In the genomic region with DNA sequence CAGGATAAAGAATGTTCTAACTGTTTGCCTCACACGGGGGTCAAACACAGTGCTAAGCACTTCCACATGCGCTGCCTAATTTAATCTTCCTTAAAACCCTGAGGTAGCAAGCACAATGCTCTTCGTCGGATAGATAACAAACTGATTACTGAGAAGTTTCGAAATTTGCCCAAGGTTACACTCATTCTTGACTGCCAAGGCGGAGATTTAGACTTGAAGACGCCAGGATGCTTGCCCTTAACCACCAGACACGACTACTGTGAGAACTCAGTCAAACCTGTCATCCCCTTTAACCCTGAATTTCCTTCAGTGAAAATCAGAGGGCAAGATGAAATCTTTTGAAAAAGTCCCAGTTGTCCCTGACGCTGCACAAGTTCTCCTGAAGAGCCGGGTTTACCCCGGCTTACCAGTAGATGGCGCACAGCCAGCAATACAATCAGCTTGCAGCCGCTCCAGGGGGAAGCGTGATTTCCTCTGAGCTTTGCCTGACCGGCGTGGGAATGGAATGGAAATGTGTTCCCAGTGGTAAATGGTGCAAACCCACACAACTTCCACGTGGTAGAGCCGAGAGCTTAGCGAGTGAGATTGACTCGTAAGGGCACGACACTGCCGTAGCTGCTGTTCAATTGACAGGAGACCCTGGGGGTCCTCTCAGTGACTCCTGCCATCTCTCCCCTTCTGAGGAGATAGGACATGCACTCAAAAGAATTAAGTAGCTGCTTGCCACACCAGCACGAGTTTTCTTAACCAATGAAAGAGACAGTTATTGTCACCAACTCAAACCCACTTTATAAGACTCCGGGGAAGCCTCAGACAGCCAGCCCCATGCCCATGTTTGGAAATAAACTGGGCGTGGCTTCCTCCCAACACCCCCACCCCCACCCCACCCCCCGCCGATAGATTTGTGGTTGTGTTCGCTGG, we compare ENCODE assay signal across 8 mouse cellular contexts. TPM values are rescaled to one million over a fixed set of nuclear protein-coding genes. Genes with fewer than 3 reads are reported as not detected.
DNase-seq lines count a peak whose midpoint lies in the region; ATAC-seq lines count a peak whose summit lies in the region.

No protein-coding gene starts in this region.

- 10% methylated on average over 28 of the region's 28 CpGs for WGBS in intestine, embryonic 14.5 days

- H3K4me3 ChIP-seq in intestine, embryonic 14.5 days (ENCODE audit: low read depth, low read length), result peak overlapping the region; percentile 27

- no peaks in the 10 kb centered on the region for H3K9me3 ChIP-seq in intestine, embryonic 14.5 days (ENCODE audit: control insufficient read depth, low read length)

- H3K27me3 ChIP-seq in intestine, embryonic 14.5 days (replicated peaks; ENCODE audit: control insufficient read depth, insufficient read depth, low read length), result 0 out of 2 replicates have a peak, but pooled peaks cover 2% of the 10 kb centered on the region

- H3K27ac ChIP-seq in intestine, embryonic 14.5 days (ENCODE audit: low read depth), result peak overlapping the region; percentile 40; the same call in 1 of the 2 replicates

- peak overlapping the region; percentile 66 for H3K4me2 ChIP-seq in intestine, embryonic 14.5 days (ENCODE audit: low read length)

- peak; percentile 75 to 78 for DNase-seq in adrenal gland, adult 18-20 months (ENCODE audit: low spot score in 2 of 2)
- peak; percentile 94 for DNase-seq in embryo, embryonic 10.5 days (ENCODE audit: low spot score)
- DNase-seq in gastrocnemius, postnatal 25 days, result peak; percentile 69
- peak; percentile 88 for DNase-seq in intestine, embryonic 14.5 days (ENCODE audit: low spot score)
- peak; percentile 75 to 91 for DNase-seq in left cerebral cortex, postnatal 10 days (ENCODE audit: extremely low spot score in 1 of 2, low spot score in 2 of 2)
- DNase-seq in right cerebral cortex, postnatal 25 days, result peak; percentile 80
- DNase-seq in urinary bladder, postnatal 36 days (ENCODE audit: low spot score in 2 of 2), result peak; percentile 66 to 85

- intact Hi-C loops in left cerebral cortex, postnatal 10 days (cut with DNase I), result loop anchor here (2.0 kb wide), 1 partner anchor 196 kb away; no protein-coding TSS in a partner anchor

- ATAC-seq in intestine, embryonic 14.5 days (replicated peaks; ENCODE audit: low FRiP score, low TSS enrichment, low read depth), result peak; percentile 57
- peak; percentile 66 for ATAC-seq in megakaryocyte-erythroid progenitor cell, adult 5-6 weeks (replicated peaks; ENCODE audit: low FRiP score, low TSS enrichment, poor library complexity, severe bottlenecking)

- no peak overlapping the region for H3K9ac ChIP-seq in intestine, embryonic 14.5 days (ENCODE audit: low read length)

- no peaks in the 10 kb centered on the region for H3K36me3 ChIP-seq in intestine, embryonic 14.5 days (ENCODE audit: control insufficient read depth, insufficient read depth, low read length)

- H3K4me1 ChIP-seq in intestine, embryonic 14.5 days (replicated peaks; ENCODE audit: control insufficient read depth, insufficient read depth, low read length), result peaks cover 15% of the 10 kb centered on the region; the same call in 1 of the 2 replicates

RNA-seq across cellular contexts. Expression of a gene that starts 38.3 kb away (rescaled TPM):
- 10 to 100 TPM; 29.2 to 88.9 TPM for total RNA-seq in adrenal gland, adult 18-20 months (2021)
- 1 to 10 TPM; 2.7 to 3.3 TPM for total RNA-seq in gastrocnemius, postnatal 25 days (2021)
- polyA plus RNA-seq in intestine, embryonic 14.5 days (2014; fragmentation: Nextera tagmentation; extraction: Ambion mirVana), result 58.1 and 60.4 TPM in 2 replicates
- total RNA-seq in left cerebral cortex, postnatal 10 days (2021), result 100 to 1,000 TPM; 186 to 212 TPM
- total RNA-seq in megakaryocyte-erythroid progenitor cell, adult 5-6 weeks (2014; fragmentation: Nextera tagmentation), result 9.3 and 12.1 TPM in 2 replicates
- 4.9 and 6.1 TPM in 2 replicates for total RNA-seq in megakaryocyte-erythroid progenitor cell, adult 5-6 weeks (2017)

Comparison
In these comparisons a context has a peak if more than half of its experiments do, and no peak if none do; other contexts are left out.
1. Peak in every context shown above with its lines: DNase-seq, ATAC-seq, H3K4me3 ChIP-seq and H3K27ac ChIP-seq.